Mouse (Mus musculus): ENCODE measurements at regions not wholly inside any gene's neighbourhood (a gene's known extent, or its start where the extent isn't known, plus 50 kb on each side); places are given as distances from the start of the nearest gene placed in this dataset.

DNA sequence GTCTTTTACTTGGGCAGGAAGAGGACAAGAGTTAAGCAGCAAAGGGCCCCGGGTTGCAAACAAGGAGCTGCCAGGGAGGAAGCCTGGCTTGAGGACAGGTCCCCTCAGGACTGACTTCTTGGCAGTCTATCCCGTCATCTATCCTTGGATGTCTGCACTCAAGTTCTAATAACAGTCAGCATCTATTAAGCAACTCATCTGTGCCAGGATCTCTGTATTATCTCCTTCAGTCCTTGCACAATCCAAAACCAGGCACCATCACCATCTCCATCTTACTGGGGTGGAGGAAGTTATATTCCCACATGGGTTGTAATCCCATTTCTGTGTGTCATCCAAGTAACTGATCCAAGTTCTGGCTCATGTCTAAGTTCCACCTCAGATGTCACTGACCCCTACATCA lies 87.1 kb upstream of the Lifr start:
- no peak for ATAC-seq (ENCODE audit: poor library complexity, severe bottlenecking)

DNA sequence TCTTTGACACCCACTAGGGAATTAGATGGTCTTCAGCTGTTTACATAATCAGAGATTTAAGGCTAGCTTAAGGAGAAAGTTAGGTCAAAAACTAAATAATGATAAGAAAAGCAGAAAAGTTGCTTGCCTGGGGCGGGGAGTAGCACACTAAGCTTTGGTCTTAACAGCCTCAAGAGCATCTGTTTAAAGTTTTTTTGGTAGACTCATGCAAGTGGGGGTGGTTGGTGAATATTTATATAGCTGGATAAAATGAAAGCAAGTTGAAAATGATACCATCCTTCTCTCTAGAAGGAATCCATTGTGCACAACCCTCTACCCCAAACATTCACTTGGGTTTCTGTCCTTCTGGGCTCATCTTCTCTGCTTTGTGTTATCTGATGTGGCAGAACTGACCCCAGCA lies 85.3 kb upstream of the Lifr start:
- no peak for ATAC-seq (ENCODE audit: poor library complexity, severe bottlenecking)

DNA sequence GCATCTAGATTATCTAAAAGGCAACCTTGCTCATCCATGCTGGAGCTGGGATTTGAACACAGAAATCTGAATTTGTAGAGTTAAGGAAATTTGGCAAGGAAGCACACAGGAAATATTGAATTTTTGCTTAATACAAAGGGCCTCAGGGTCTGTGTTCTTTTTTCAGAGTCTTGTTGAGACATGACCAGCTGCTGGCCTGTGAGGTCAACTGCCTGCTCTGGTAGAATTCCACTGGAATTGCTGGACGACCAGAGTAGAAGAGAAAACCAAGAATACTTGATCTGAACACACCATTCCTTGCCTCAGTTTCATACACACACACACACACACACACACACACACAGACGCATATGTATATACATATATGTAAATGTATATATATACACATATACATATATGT lies 84.1 kb upstream of the Lifr start:
- ATAC-seq (ENCODE audit: poor library complexity, severe bottlenecking): no peak

DNA sequence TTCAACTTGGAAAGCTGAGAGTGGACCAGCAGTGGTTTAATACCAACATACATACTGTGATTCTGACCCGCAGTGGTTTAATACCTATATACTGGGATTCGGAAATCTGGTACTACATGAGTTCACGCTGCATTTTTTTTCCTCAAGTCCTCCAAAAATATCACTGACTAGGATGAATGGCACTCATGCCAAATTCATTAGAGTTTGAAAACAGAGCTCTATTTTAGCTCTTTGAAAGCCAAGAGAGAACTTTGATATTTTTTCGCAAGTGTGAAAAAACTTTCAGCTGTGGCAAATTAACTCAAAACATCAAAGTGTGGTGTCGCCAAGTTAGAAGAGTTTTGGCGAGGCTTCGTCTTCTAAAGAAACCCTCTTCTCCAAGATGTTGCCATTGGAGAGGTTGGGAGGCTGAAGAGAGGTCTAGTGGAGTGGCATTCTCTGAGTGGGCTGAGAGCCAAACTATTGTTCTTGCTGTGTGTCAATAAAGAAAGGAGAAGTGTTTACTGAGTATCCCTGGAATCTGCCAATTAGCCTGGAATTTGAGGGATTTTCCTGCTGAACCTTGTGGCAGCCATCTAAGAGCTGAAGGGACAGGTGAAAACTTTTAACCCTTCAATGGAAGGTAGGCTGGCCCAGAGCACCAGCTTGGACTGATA lies 81.6 kb upstream of the Lifr start:
- ATAC-seq (ENCODE audit: poor library complexity, severe bottlenecking): no peak

DNA sequence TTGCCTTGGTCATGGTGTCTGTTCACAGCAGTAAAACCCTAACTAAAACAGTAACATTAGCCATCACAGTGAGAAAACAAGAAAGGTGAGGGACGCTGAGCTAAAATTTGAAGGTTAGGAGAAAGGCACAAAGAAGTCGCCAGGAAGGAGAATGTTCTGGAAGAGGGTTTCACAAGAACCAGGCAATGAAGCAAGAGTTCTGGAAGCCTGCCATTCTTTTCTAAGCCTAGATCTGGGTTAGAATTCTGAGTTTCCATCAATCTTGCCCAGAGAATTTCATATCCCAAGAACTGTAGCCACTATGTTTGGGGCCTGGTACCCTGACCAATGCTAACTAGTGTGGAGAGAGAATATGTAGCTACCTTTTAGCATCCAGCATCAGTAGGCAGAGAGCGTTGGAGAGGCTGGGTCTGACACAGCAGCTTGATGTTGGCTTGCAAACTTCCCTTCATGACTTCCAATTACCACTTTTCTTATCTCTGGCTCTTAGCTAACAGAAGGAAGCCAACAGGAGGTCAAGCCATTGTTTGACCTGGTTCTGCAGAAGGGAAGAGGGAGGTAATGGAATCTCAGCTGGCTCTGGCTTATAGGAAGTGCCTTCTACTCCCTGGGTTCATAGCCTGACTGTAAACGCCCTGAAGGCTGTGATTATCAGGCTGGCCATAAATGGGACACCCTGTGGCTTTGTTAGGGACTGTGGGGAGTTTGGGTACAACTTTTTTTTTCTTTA lies 79.3 kb upstream of the Lifr start:
- no peak for ATAC-seq (ENCODE audit: poor library complexity, severe bottlenecking)

DNA sequence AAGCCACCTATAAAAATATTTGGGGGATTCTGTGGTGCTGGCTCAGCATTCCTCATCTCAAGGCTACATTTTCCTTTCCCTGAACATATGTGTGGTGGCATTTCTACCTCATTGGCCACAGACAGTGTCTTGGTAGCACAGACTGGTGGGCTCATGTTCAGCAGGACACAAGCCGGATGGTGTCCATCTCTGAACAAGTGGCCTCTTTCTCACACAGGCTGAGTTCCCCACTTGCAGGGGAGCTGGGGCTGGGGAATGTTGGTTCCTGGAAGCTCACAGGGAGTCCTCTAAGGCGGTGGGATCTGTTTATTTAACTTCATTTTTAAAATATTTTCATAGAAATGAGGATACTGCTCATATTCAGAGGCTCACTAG lies 78.7 kb upstream of the Lifr start:
- no peak for ATAC-seq (ENCODE audit: poor library complexity, severe bottlenecking)

DNA sequence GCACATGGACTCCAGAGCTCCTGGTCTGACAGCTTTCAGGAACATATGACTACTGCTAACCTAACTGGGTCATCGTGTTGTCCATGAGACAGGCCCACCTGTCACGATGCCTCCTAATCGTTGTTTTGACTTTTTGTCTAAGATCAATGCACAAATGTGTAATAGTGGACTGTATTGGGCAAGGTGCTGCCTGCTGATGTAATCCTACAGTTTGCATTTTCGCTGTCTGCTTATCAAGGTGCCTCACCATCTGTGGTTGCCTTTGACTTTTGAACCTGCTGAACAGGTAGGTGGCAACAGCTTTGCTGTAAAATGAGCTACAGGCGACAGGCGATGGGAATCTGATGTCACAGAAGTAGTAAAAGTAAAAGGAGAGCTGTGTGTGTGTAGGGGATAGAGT lies 78.0 kb upstream of the Lifr start:
- ATAC-seq (ENCODE audit: poor library complexity, severe bottlenecking): no peak

DNA sequence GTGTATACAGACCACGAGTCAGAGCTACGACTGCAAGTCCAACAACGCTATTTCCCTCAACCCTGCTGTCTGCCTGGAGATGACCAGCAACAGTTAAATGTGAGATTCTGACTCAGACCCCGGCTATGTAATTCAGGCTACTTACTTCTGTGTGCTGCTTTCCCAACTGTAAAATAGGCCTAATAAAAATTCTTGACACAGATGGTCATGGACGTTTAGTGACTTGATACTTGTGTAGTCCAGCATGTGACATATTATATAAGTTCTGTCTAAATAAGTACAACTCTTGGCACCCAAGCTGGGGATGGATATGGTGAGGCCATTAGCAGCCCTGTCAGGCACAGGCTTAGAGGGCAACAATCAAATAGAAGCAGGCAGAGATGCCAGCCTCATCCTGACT lies 77.4 kb upstream of the Lifr start:
- ATAC-seq (ENCODE audit: poor library complexity, severe bottlenecking): no peak

DNA sequence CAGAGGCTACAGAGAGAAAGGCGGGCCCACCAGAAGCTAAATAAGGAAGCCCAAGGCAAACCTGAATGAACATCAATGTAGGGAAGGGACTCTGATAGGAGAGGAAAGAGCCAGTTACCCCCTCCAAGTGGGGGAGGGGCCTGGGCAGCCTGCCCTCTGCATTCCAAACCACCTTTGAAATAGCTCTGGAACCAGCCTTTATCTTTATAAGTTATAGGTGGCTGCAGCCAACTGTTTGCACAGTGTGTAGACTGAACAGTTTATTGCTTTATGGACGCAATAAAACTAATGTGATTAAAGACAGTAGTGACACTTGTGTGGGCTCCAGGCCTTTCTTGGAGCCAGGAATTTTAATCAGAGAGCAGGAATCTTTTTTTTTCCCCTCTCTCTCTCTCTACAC lies 75.4 kb upstream of the Lifr start:
- ATAC-seq (ENCODE audit: poor library complexity, severe bottlenecking): no peak

DNA sequence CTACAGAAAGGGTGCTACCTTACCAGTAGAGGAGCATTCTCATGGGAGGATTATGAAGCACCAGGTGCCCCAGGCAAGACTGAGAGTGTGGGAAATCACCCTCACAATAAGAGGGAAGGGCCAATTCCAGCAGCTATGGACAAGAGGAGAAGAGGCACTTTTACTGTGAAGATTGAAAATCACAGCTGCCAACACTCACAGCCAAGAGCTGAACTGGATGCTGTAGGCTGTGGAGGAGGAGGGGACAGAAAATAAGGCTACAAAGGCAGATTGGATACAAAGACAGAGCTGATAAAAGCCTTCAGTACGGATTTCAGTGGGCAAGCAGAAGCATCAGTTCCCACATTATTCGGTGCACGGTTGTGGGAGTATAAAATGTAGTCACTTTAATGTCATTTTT lies 74.4 kb upstream of the Lifr start:
- ATAC-seq (ENCODE audit: poor library complexity, severe bottlenecking): no peak

DNA sequence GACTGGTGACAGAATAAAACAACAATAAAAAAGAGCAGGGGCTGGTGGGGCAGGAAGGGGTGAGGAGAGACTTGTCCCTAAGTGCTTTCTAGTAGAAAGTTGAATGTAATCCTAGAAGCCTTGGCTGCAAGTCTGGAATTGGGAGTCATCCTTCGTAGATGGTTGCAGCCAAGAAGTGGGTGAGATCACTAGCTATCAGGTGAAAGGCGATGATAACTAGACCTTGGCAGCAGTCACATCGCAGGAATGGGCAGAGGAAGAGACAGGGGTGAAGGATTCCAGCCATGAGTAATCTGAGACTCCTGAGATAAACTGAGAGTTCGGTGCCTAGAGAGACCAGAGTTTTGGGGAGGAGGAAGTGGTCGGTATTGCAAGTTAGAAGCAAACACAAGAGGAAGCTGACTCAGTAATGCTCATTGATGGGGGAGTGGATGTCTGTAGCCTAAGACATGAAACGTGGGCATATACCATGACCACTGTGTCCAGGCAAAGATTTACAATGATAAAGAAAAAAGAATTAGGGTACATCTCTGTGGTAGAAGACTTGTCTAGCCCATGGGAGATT lies 73.1 kb upstream of the Lifr start:
- peak; percentile 52; the same call in 1 of the 2 replicates for ATAC-seq (ENCODE audit: poor library complexity, severe bottlenecking)

DNA sequence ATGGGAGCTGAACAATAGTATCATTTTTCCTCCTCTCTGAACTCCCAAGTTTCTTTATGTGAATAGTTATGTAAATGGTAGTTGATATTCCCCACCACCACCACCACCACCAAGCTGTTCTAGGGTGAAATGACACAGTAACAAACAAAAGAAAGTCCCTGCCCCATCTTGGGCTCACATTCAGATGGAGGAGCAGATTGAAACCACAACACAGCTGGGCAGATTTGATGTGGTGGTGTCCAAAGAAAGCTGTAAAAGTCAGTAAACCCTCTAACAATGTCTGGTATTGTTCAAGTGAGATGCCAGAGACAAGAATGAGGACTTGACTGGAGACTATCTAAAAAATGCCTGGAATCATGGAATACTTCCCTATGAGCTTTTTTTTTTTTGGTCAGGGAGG lies 67.8 kb upstream of the Lifr start:
- no peak for ATAC-seq (ENCODE audit: poor library complexity, severe bottlenecking)

DNA sequence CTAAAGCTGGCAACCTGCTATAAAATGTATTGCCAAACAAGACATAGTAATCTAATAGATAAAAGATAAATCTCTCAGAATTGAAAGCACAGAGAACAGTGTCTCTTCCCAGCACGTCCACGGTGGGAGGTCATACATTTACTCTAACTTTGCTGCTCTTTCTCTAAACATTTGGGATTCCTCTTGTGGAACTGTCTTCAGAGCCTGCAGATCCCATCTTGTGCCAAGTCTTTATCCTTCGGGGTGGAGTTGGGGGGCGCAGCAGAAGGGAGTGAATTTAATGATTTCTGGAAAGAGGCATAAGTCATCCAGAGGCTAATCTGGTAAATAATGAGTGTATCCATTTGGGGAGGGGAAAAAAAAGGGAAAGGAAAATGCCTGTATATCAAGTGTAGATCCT lies 65.2 kb upstream of the Lifr start:
- ATAC-seq (ENCODE audit: poor library complexity, severe bottlenecking): no peak

DNA sequence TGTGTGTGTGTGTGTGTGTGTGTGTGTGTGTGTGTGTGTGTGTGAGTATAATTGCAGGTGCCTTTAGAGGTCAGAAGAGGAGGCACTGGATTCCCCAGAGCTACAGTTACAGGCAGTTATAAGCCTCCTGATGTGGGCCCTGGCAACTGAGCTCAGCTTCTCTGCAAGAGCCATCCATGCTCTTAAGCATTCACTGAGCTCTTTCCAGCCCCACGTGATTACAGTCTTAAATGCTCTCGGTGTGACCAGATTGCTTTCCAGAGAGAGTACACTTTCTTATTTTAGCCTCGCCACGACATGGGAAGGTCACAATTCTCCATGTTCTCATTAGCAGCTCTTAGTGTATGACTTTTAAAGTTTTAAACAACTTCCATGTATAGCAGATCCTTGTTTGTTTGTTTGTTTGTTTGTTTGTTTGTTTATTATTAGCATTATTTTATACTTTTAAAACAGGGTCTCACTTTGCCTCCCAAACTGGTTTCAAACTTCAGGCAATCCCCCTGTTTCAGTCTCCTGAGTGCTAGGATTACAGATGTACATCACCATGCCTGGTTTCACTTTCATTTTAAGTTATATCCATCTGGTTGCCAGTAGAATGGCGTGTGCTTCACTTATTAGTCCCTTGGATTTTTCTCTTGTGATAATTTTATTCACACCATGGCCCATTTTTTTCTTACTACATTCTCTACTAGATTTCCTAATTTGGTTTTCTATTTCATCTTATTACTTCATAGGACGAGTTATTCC lies 58.9 kb upstream of the Lifr start:
- no peak for ATAC-seq (ENCODE audit: poor library complexity, severe bottlenecking)

DNA sequence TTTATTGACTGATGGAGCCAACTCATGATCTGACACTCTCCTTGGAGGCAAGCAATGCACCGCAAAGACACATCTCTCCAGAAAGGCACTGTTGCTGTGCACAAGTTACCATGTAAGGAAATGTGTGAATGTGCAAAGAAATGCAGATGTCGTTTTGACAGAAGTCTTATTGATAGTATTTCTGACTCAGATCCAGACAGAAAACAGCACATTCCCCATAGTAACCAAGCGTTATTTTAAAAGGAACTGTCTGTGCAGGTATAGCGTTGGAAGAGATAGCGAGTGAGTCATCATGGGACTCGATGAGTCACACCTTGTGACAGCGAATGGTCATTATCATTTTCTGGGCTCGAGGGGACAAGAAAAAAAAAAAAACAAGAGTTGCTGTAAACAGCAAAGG lies 52.9 kb upstream of the Lifr start:
- no peak for ATAC-seq (ENCODE audit: poor library complexity, severe bottlenecking)

DNA sequence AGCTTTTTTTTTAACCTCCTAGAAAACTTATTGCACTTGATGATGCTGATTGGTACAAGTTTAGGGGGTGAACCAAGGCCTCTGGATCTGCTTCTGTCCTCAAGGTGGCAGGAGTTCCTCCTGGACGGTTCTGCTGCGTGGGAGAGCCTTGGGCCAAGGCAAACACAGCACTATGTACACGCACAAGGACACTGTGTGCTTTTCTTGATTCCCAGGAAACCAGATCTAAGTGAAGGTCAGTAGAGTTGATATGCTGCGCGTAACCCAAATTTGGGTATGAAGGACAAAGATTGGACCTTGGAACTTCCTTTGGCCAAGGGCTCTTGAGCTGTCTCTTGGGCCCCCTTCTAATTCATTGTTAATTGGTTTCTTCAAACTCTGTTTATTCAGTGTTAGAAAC lies 51.3 kb upstream of the Lifr start:
- ATAC-seq (ENCODE audit: poor library complexity, severe bottlenecking): no peak

DNA sequence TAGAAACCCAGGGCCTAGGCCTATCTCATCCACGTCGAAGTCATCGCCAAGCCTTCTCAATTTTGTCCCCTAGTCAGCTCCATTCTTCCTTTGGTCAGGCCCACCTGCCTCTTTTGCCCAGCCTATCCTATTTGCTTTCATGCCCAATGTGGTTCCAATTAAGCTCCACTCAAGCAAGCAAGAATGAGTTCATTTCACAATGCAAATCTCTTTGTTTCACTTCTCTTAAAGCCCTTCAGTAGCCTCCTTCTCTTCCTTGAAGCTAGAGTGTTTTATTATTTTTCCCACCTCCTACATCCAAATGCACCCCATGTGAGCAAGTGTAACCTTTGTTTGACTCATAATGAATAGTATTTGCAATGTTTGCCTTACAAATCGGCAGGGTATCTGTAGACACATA lies 50.6 kb upstream of the Lifr start:
- ATAC-seq (ENCODE audit: poor library complexity, severe bottlenecking): no peak; the same call in 1 of the 2 replicates
